Mouse (Mus musculus) cerebellum, adult 2 months (tissue): ENCODE measurements around the gene Bbs10.

ENCODE experiments used
- CTCF ChIP-seq: fragments of 200-500 bp; IDR thresholded peaks from 2 replicates; pipeline ENCODE4 v1.5.1; 2011; ENCODE audit warnings: low read depth, mild to moderate bottlenecking, control low read depth, low read length, moderate library complexity, borderline replicate concordance; ENCODE audit not compliant: insufficient read depth
- POLR2A ChIP-seq: fragments of 200-500 bp; IDR thresholded peaks from 2 replicates; pipeline ENCODE4 v1.6.1; 2011; ENCODE audit warnings: low read length, control low read depth, borderline replicate concordance; ENCODE audit not compliant: insufficient read depth

GRCm38 (mm10) chr10:111318021-111318420, 19.5 kb downstream of the Bbs10 start:
- TF ChIP-seq CTCF (no peak), POLR2A (no peak)
